Mouse (Mus musculus): Measurements from ENCODE around the gene Tmem115. TPM values are rescaled to one million over a fixed set of nuclear protein-coding genes. Genes with fewer than 3 reads are reported as not detected.

Gene Tmem115
- polyA plus RNA-seq, 1 experiment from 2014 or later: 39.3 TPM

DNA sequence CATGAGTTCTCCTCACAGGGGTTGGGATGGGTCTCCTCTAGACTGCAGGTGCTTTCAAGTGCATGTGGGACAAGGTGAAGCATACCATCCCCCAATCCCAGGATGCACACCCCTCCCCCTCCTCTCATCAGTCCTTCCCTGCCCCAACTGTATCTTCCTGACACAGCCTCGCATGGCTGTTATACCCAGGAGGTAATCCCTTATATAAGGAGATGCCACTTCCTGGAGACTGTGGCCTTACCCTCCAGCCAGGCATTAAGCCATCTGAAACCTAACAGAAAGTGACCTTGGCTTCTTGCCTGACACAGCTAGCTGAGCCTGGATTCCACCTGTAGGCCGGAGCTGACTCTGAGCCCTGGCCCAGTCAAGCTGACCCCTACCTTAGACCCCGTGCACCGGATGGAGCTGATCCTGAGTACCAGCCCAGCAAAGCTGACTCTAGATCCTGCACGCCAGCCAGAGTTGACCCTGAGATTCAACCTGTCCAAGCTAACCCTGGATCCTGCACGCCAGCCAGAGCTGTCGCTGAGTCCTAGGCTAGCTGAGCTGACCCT is 48.8 kb downstream of the Tmem115 start:
- WGBS: 90% methylated on average over 7 of the region's 7 CpGs
- H3K27ac ChIP-seq (replicated peaks): no peak overlapping the region
- DNase-seq (ENCODE audit: low spot score): no peak
- peaks cover 28% of the 10 kb centered on the region for H3K36me3 ChIP-seq (replicated peaks)
- H3K9me3 ChIP-seq: no peaks in the 10 kb centered on the region
- H3K4me1 ChIP-seq: peaks cover 57% of the 10 kb centered on the region
- peak overlapping the region; percentile 77; the same call in 1 of the 2 replicates for H3K4me3 ChIP-seq
- H3K27me3 ChIP-seq (replicated peaks; ENCODE audit: low read depth, poor library complexity, severe bottlenecking): no peaks in the 10 kb centered on the region

DNA sequence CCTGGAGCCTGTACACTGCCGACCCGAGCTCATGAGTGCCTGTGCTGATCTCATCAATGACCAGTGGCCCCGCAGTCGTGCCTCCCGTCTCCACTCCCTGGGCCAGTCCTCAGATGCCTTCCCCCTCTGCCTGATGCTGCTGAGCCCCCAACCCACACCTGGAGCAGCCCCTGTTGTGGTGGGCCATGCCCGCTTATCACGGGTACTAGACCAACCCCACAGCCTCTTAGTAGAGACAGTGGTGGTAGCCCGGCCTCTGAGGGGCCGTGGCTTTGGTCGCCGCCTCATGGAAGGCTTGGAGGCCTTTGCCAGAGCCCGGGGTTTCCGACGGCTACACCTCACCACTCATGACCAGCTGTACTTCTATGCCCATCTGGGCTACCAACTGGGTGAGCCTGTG is 49.4 kb downstream of the Tmem115 start:
- peaks cover 28% of the 10 kb centered on the region for H3K36me3 ChIP-seq (replicated peaks)
- peaks cover 55% of the 10 kb centered on the region for H3K4me1 ChIP-seq
- DNase-seq (ENCODE audit: low spot score): no peak
- H3K27ac ChIP-seq (replicated peaks): no peak overlapping the region
- no peaks in the 10 kb centered on the region for H3K9me3 ChIP-seq
- 93% methylated on average over 14 of the region's 14 CpGs for WGBS
- no peak overlapping the region for H3K4me3 ChIP-seq
- no peaks in the 10 kb centered on the region for H3K27me3 ChIP-seq (replicated peaks; ENCODE audit: low read depth, poor library complexity, severe bottlenecking)

- no peaks in the 10 kb centered on the region for H3K9me3 ChIP-seq
- peaks cover 35% of the 10 kb centered on the region for H3K4me1 ChIP-seq
- peaks cover 47% of the 10 kb centered on the region for H3K36me3 ChIP-seq (replicated peaks)
- DNase-seq (ENCODE audit: low spot score): no peak
- H3K27me3 ChIP-seq (replicated peaks; ENCODE audit: low read depth, poor library complexity, severe bottlenecking): no peaks in the 10 kb centered on the region
- 93% methylated on average over 5 of the region's 5 CpGs for whole genome bisulfite sequencing
- H3K4me3 ChIP-seq: peak overlapping the region; percentile 26
- no peak overlapping the region; the same call in 1 of the 2 replicates for H3K27ac ChIP-seq (replicated peaks)
Measured at GRCm38 (mm10) chr9:107586504-107586903, 52.8 kb downstream of the Tmem115 start.

GRCm38 (mm10) chr9:107586974-107587832 is 53.5 kb downstream of the Tmem115 start, which contains the start of gene Ifrd2:
Gene Ifrd2, plus strand, starts transcription at chr9:107587642.
- Histone ChIP-seq H3K4me3 (peak within 1 kb of the TSS; percentile 80), H3K27ac (replicated peaks) (peak within 1 kb of the TSS; percentile 84), H3K36me3 (replicated peaks) (peaks cover 54% of the 10 kb centered on the region), H3K27me3 (replicated peaks; ENCODE audit: low read depth, poor library complexity, severe bottlenecking) (no peaks in the 10 kb centered on the region), H3K9me3 (no peaks in the 10 kb centered on the region), H3K4me1 (peaks cover 28% of the 10 kb centered on the region)
- DNase-seq (ENCODE audit: low spot score): peak; percentile 95
- WGBS: 14% methylated on average over 46 of the region's 46 CpGs

DNA sequence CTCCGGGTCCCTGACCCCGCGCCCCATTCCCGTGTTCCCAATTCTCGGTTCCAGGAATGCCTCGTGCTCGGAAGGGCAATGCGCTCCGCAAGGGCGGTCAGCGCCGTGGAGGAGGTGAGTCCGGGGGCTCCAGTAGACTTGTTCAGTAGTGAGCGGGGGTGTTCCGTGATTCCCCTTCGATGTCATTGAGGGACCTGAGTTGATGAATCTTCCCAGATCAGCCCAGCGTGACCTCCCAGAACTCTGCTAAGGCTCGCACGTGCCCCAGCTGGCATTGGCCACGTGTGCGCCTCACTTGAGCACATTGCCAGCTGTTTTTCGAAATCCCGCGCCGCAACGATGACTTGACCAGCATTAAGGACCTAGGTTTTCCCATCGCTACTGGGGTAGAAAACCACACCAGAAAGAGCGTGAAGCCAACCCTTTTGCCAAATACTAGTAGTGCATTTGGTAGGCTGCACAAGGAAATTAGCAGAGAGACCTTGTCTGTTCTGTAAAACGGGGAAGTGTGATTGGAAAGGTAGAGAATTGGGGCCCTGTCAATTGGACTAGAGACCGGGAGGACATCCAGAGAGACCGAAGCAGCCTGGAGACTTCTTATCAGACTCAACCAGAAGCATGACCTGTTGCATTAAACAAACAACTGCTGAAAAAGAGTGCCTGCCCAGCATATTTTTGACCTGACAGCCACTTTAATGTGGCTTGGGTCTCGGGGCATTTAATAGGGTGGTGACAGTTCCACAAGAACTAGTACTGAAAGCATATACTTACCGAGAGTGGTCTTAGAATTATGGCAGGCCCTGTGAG is 54.3 kb downstream of the Tmem115 start:
- Histone ChIP-seq H3K27me3 (replicated peaks; ENCODE audit: low read depth, poor library complexity, severe bottlenecking) (no peaks in the 10 kb centered on the region), H3K4me3 (peak overlapping the region; percentile 80), H3K4me1 (peaks cover 21% of the 10 kb centered on the region), H3K9me3 (no peaks in the 10 kb centered on the region), H3K27ac (replicated peaks) (peak overlapping the region; percentile 84), H3K36me3 (replicated peaks) (peaks cover 55% of the 10 kb centered on the region)
- no peak for DNase-seq (ENCODE audit: low spot score)
- WGBS: 6% methylated on average over 33 of the region's 33 CpGs

Other genes with a start within 250 kb of the Tmem115 start
- gene Mapkapk3, start 244.1 kb upstream of the Tmem115 start, polyA plus RNA-seq (2016; fragmentation: Nextera tagmentation; extraction: Ambion mirVana): 4.9 and 5.1 TPM in 2 replicates
- gene Cish, start 237.9 kb upstream of the Tmem115 start, polyA plus RNA-seq (2016; fragmentation: Nextera tagmentation; extraction: Ambion mirVana): 6.7 and 7.2 TPM in 2 replicates
- 10.7 and 11.6 TPM in 2 replicates for gene Hemk1, start 195.6 kb upstream of the Tmem115 start, polyA plus RNA-seq (2016; fragmentation: Nextera tagmentation; extraction: Ambion mirVana)
- 0.83 and 0.95 TPM in 2 replicates for gene 6430571L13Rik, start 193.3 kb upstream of the Tmem115 start, polyA plus RNA-seq (2016; fragmentation: Nextera tagmentation; extraction: Ambion mirVana)
- 0.45 and 0.50 TPM in 2 replicates for gene Cacna2d2, start 134.3 kb upstream of the Tmem115 start, polyA plus RNA-seq (2016; fragmentation: Nextera tagmentation; extraction: Ambion mirVana)
- gene Cyb561d2, start 8.2 kb downstream of the Tmem115 start, polyA plus RNA-seq (2016; fragmentation: Nextera tagmentation; extraction: Ambion mirVana): 16.4 and 16.7 TPM in 2 replicates
- gene Nprl2, start 8.3 kb downstream of the Tmem115 start, polyA plus RNA-seq (2016; fragmentation: Nextera tagmentation; extraction: Ambion mirVana): 35.2 and 39.4 TPM in 2 replicates
- 0.97 and 1.2 TPM in 2 replicates for gene Zmynd10, start 13.4 kb downstream of the Tmem115 start, polyA plus RNA-seq (2016; fragmentation: Nextera tagmentation; extraction: Ambion mirVana)
- 45.3 and 46.5 TPM in 2 replicates for gene Rassf1, start 17.6 kb downstream of the Tmem115 start, polyA plus RNA-seq (2016; fragmentation: Nextera tagmentation; extraction: Ambion mirVana)
- 63.4 and 67.3 TPM in 2 replicates for gene Tusc2, start 29.3 kb downstream of the Tmem115 start, polyA plus RNA-seq (2016; fragmentation: Nextera tagmentation; extraction: Ambion mirVana)
- 154 and 157 TPM in 2 replicates for gene Hyal2, start 34.0 kb downstream of the Tmem115 start, polyA plus RNA-seq (2016; fragmentation: Nextera tagmentation; extraction: Ambion mirVana)
- 8.4 and 9.1 TPM in 2 replicates for gene Hyal1, start 43.0 kb downstream of the Tmem115 start, polyA plus RNA-seq (2016; fragmentation: Nextera tagmentation; extraction: Ambion mirVana)
- 18.9 and 20.3 TPM in 2 replicates for gene Naa80, start 44.9 kb downstream of the Tmem115 start, polyA plus RNA-seq (2016; fragmentation: Nextera tagmentation; extraction: Ambion mirVana)
- 0.48 and 0.96 TPM in 2 replicates for gene Hyal3, start 46.9 kb downstream of the Tmem115 start, polyA plus RNA-seq (2016; fragmentation: Nextera tagmentation; extraction: Ambion mirVana)
- 59.7 and 72.1 TPM in 2 replicates for gene Ifrd2, start 53.7 kb downstream of the Tmem115 start, polyA plus RNA-seq (2016; fragmentation: Nextera tagmentation; extraction: Ambion mirVana)
- gene Sema3b, start 75.3 kb downstream of the Tmem115 start, polyA plus RNA-seq (2016; fragmentation: Nextera tagmentation; extraction: Ambion mirVana): 2.7 TPM in 2 replicates
- gene Gnai2, start 101.4 kb downstream of the Tmem115 start, polyA plus RNA-seq (2016; fragmentation: Nextera tagmentation; extraction: Ambion mirVana): 334 and 363 TPM in 2 replicates
- gene Slc38a3, start 135.6 kb downstream of the Tmem115 start, polyA plus RNA-seq (2016; fragmentation: Nextera tagmentation; extraction: Ambion mirVana): 5.6 and 6.6 TPM in 2 replicates
- 3.4 and 4.3 TPM in 2 replicates for gene Gnat1, start 145.8 kb downstream of the Tmem115 start, polyA plus RNA-seq (2016; fragmentation: Nextera tagmentation; extraction: Ambion mirVana)
- gene Sema3f, start 176.5 kb downstream of the Tmem115 start, polyA plus RNA-seq (2016; fragmentation: Nextera tagmentation; extraction: Ambion mirVana): 13.2 and 21.4 TPM in 2 replicates
- 200 and 206 TPM in 2 replicates for gene Rbm5, start 237.1 kb downstream of the Tmem115 start, polyA plus RNA-seq (2016; fragmentation: Nextera tagmentation; extraction: Ambion mirVana)

All from embryonic facial prominence, embryonic 10.5 days (tissue).